Mouse (Mus musculus) ES-E14 (cell line): Measurements from ENCODE around the gene Tubg1.

Source experiments
- CHD2 ChIP-seq: IDR thresholded peaks from 2 replicates; pipeline ENCODE4 v1.6.1; 2014; ENCODE audit warnings: mild to moderate bottlenecking, low read depth, low read length, inconsistent platforms
- MAFK ChIP-seq: IDR thresholded peaks from 2 replicates; pipeline ENCODE4 v1.6.1; 2014; ENCODE audit warnings: mild to moderate bottlenecking, low read depth, low read length, inconsistent platforms; ENCODE audit not compliant: insufficient read depth
- ZC3H11A ChIP-seq: IDR thresholded peaks from 2 replicates; pipeline ENCODE4 v1.6.1; 2012; ENCODE audit warnings: low read depth, mild to moderate bottlenecking, inconsistent platforms, low read length, borderline replicate concordance

- TF ChIP-seq CHD2 = no peak
- no peak for TF ChIP-seq ZC3H11A
- TF ChIP-seq MAFK = peak; percentile 5; the same call in 1 of the 2 replicates
These were observed 53.4 kb downstream of the Tubg1 start for GRCm38 (mm10) chr11:101173112-101173511.
